Comparison of ENCODE assay signal across 9 mouse cellular contexts in the genomic region with DNA sequence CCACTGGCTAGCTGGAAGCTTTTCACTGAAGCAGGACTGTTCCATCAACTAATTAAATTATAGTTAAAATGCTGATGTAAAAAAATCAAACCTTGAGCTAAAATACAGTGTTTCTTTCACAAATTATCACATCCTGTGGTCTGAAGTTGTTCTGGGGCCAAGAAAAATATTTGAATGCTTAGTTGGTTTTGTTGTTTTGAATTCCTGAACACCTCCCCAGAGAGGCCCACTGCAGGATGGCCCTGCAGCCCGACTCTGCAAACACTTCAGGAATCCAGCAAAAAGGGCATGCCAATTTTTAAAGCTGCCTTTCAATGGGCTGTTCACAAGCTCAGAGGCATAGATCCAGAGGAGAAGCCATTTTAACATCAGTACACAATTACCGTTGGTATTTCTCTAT. TPM values are rescaled to one million over a fixed set of nuclear protein-coding genes. Genes with fewer than 3 reads are reported as not detected.
DNase-seq lines count a peak whose midpoint lies in the region; ATAC-seq and TF ChIP-seq lines count a peak whose summit lies in the region.
"Had no signal": no experiment of that assay in that cellular context is flagged by ENCODE, and none has a peak within 500 bp of the region (broad histone marks: within the 10 kb centered on the region; RNA-seq: fewer than 3 reads in every experiment).

No protein-coding gene starts in this region.

- DNase-seq in limb, embryonic 10.5 days (ENCODE audit: low spot score): no peak
- DNase-seq in thymus, postnatal 0 days (ENCODE audit: low spot score): no peak
- no peak for DNase-seq in cerebellum, adult 2 months
- DNase-seq: liver had no signal

- no peak overlapping the region for H3K9ac ChIP-seq in limb, embryonic 13.5 days
- no peak overlapping the region for H3K9ac ChIP-seq in heart, embryonic 11.5 days (ENCODE audit: low read depth, low read length)
- no peak overlapping the region for H3K9ac ChIP-seq in limb, embryonic 15.5 days

- 49% methylated on average over 2 of the region's 2 CpGs for WGBS in limb, embryonic 13.5 days
- WGBS in limb, embryonic 10.5 days: 86% methylated on average over 2 of the region's 2 CpGs
- 55% methylated on average over 2 of the region's 2 CpGs for WGBS in heart, embryonic 11.5 days (ENCODE audit: insufficient replicate concordance)
- 34% methylated on average over 2 of the region's 2 CpGs for WGBS in limb, embryonic 15.5 days
- 60% methylated on average over 2 of the region's 2 CpGs for WGBS in cerebellum, adult 2 months

- H3K27me3 ChIP-seq in limb, embryonic 13.5 days: no peaks in the 10 kb centered on the region
- no peaks in the 10 kb centered on the region for H3K27me3 ChIP-seq in limb, embryonic 10.5 days (ENCODE audit: low read depth, poor library complexity, severe bottlenecking)
- H3K27me3 ChIP-seq in heart, embryonic 11.5 days (ENCODE audit: control insufficient read depth, insufficient read depth, low read length): no peaks in the 10 kb centered on the region
- H3K27me3 ChIP-seq in limb, embryonic 15.5 days: no peaks in the 10 kb centered on the region
- H3K27me3 ChIP-seq in cerebellum, adult 2 months (ENCODE audit: control insufficient read depth, insufficient read depth, low read length): no peaks in the 10 kb centered on the region

- TF ChIP-seq CTCF in cortical plate, adult 2 months (IDR thresholded peaks at IDR 0.05; ENCODE audit: extremely low read depth, insufficient read depth, low read length): no peak
- no peak for TF ChIP-seq CTCF in cerebellum, adult 2 months (IDR thresholded peaks at IDR 0.05; ENCODE audit: borderline replicate concordance, insufficient read depth, low read depth, low read length)

- no peak overlapping the region for H3K4me2 ChIP-seq in limb, embryonic 13.5 days (replicated peaks)
- no peak overlapping the region for H3K4me2 ChIP-seq in heart, embryonic 11.5 days
- H3K4me2 ChIP-seq in limb, embryonic 15.5 days: no peak overlapping the region

- peaks cover 32% of the 10 kb centered on the region for H3K4me1 ChIP-seq in limb, embryonic 13.5 days
- H3K4me1 ChIP-seq in limb, embryonic 10.5 days: no peaks in the 10 kb centered on the region
- peaks cover 9% of the 10 kb centered on the region for H3K4me1 ChIP-seq in cortical plate, adult 2 months (ENCODE audit: control insufficient read depth, insufficient read depth, low read length)
- H3K4me1 ChIP-seq in heart, embryonic 11.5 days (ENCODE audit: control insufficient read depth, insufficient read depth, low read length): peaks cover 2% of the 10 kb centered on the region; the same call in 1 of the 2 replicates
- peaks cover 14% of the 10 kb centered on the region for H3K4me1 ChIP-seq in limb, embryonic 15.5 days
- H3K4me1 ChIP-seq in cerebellum, adult 2 months (ENCODE audit: control insufficient read depth, insufficient read depth, low read length): peaks cover 7% of the 10 kb centered on the region

- no peaks in the 10 kb centered on the region for H3K9me3 ChIP-seq in limb, embryonic 13.5 days
- no peaks in the 10 kb centered on the region for H3K9me3 ChIP-seq in limb, embryonic 10.5 days (replicated peaks)
- H3K9me3 ChIP-seq in heart, embryonic 11.5 days (replicated peaks; ENCODE audit: control insufficient read depth, low read length): no peaks in the 10 kb centered on the region
- no peaks in the 10 kb centered on the region for H3K9me3 ChIP-seq in limb, embryonic 15.5 days

- ATAC-seq in limb, embryonic 13.5 days (ENCODE audit: low FRiP score, low read depth): peak; percentile 32; the same call in 1 of the 2 replicates
- ATAC-seq in heart, embryonic 11.5 days (replicated peaks; ENCODE audit: insufficient number of reproducible peaks, low FRiP score, low TSS enrichment): no peak
- no peak for ATAC-seq in limb, embryonic 15.5 days (ENCODE audit: insufficient number of reproducible peaks, low FRiP score, low TSS enrichment, low read depth)

- H3K27ac ChIP-seq in limb, embryonic 13.5 days: no peak overlapping the region
- no peak overlapping the region for H3K27ac ChIP-seq in limb, embryonic 10.5 days
- peak overlapping the region; percentile 84 for H3K27ac ChIP-seq in cortical plate, adult 2 months (ENCODE audit: insufficient read depth, low read length)
- peak overlapping the region; percentile 68 for H3K27ac ChIP-seq in heart, embryonic 11.5 days (ENCODE audit: low read depth, low read length)
- peak overlapping the region; percentile 69 for H3K27ac ChIP-seq in limb, embryonic 15.5 days
- H3K27ac ChIP-seq in cerebellum, adult 2 months (ENCODE audit: insufficient read depth, low read length): no peak overlapping the region

- H3K4me3 ChIP-seq in limb, embryonic 13.5 days: no peak overlapping the region
- no peak overlapping the region for H3K4me3 ChIP-seq in limb, embryonic 10.5 days
- no peak overlapping the region for H3K4me3 ChIP-seq in cortical plate, adult 2 months (ENCODE audit: insufficient read depth, low read length)
- H3K4me3 ChIP-seq in heart, embryonic 11.5 days (ENCODE audit: low read depth, low read length): no peak overlapping the region
- no peak overlapping the region for H3K4me3 ChIP-seq in limb, embryonic 15.5 days
- H3K4me3 ChIP-seq in cerebellum, adult 2 months (replicated peaks; ENCODE audit: insufficient read depth, low read depth, low read length): no peak overlapping the region
- H3K4me3 ChIP-seq: erythroblast, embryonic 14.5 days had no signal

- TF ChIP-seq POLR2A in cortical plate, adult 2 months (IDR thresholded peaks at IDR 0.05; ENCODE audit: extremely low read depth, insufficient read depth, low read length): no peak
- no peak for TF ChIP-seq POLR2A in cerebellum, adult 2 months (IDR thresholded peaks at IDR 0.05; ENCODE audit: borderline replicate concordance, insufficient read depth, low read length)

- H3K36me3 ChIP-seq in limb, embryonic 13.5 days: no peaks in the 10 kb centered on the region
- no peaks in the 10 kb centered on the region for H3K36me3 ChIP-seq in limb, embryonic 10.5 days
- no peaks in the 10 kb centered on the region for H3K36me3 ChIP-seq in heart, embryonic 11.5 days (ENCODE audit: control insufficient read depth, insufficient read depth, low read length)
- H3K36me3 ChIP-seq in limb, embryonic 15.5 days: no peaks in the 10 kb centered on the region

RNA-seq across cellular contexts. Expression of a gene that starts 54.2 kb away (rescaled TPM):
- polyA plus RNA-seq in limb, embryonic 13.5 days (2015; fragmentation: Nextera tagmentation; extraction: Ambion mirVana): 10.8 and 13.0 TPM in 2 replicates
- polyA plus RNA-seq in limb, embryonic 10.5 days (2016; fragmentation: Nextera tagmentation; extraction: Ambion mirVana): 5.2 and 7.8 TPM in 2 replicates
- 27.7 and 28.2 TPM in 2 replicates for polyA plus RNA-seq in cortical plate, adult 2 months (2012; rRNA removed)
- polyA plus RNA-seq in heart, embryonic 11.5 days (2014; fragmentation: Nextera tagmentation; extraction: Ambion mirVana): 8.2 TPM in 2 replicates
- polyA plus RNA-seq in limb, embryonic 15.5 days (2015; fragmentation: Nextera tagmentation; extraction: Ambion mirVana): 10.6 TPM in 2 replicates
- 3.2 and 3.4 TPM in 2 replicates for polyA plus RNA-seq in thymus, postnatal 0 days (2015; fragmentation: Nextera tagmentation; extraction: Ambion mirVana)
- polyA plus RNA-seq in cerebellum, adult 2 months (2012; rRNA removed): 20.8 and 22.3 TPM in 2 replicates
- polyA plus RNA-seq: erythroblast, embryonic 14.5 days had no signal

Comparison
In these comparisons a context has a peak if more than half of its experiments do, and no peak if none do; other contexts are left out.
1. H3K27ac ChIP-seq: peak in cortical plate, adult 2 months (single experiment), heart, embryonic 11.5 days (single experiment) and limb, embryonic 15.5 days (single experiment); none in limb, embryonic 13.5 days (single experiment), limb, embryonic 10.5 days (single experiment) and cerebellum, adult 2 months (single experiment).